ENCODE assay signal across 16 mouse cellular contexts in the genomic region with DNA sequence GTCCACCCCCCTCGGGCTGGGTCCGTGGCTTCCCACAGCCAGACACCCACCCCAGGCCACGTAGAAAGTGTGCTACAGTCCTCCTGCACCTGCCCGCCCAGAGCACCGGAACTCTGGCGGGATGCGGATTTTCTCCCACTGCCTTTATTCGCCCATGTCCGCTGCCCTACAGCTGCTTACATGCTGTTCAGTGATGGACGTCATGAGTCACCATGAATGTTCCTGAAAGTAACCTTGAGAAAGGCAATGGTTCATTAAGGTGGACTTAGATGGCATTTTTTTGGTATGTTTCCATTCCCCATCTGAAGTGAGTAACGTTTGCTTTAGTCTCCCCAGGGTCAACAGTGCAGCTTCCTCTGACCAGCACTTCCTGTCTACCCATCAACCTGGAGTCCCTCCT.
"Had no signal": no experiment of that assay in that cellular context is flagged by ENCODE, and none has a peak within 500 bp of the region (broad histone marks: within the 10 kb centered on the region; RNA-seq: fewer than 3 reads in every experiment).

No protein-coding gene starts in this region.

- H3K27me3 ChIP-seq: kidney, embryonic 15.5 days; liver, embryonic 13.5 days; megakaryocyte, embryonic 14.5 days; midbrain, embryonic 13.5 days had no signal

- H3K4me1 ChIP-seq: liver, embryonic 13.5 days; megakaryocyte, embryonic 14.5 days had no signal

- H3K4me3 ChIP-seq: kidney, embryonic 15.5 days; left cerebral cortex, adult 2 months; liver, embryonic 13.5 days; megakaryocyte, embryonic 14.5 days; midbrain, embryonic 10.5 days; midbrain, embryonic 13.5 days had no signal

- H3K36me3 ChIP-seq: kidney, embryonic 15.5 days; liver, embryonic 13.5 days; midbrain, embryonic 10.5 days; midbrain, embryonic 13.5 days had no signal

- ATAC-seq: midbrain, embryonic 16.5 days had no signal

- H3K4me2 ChIP-seq: kidney, embryonic 15.5 days; liver, embryonic 13.5 days; midbrain, embryonic 13.5 days had no signal

- H3K27ac ChIP-seq: kidney, embryonic 15.5 days; left cerebral cortex, adult 2 months; liver, embryonic 13.5 days; midbrain, embryonic 10.5 days had no signal

- H3K9me3 ChIP-seq: kidney, embryonic 15.5 days; liver, embryonic 13.5 days; midbrain, embryonic 10.5 days; midbrain, embryonic 13.5 days had no signal

- H3K9ac ChIP-seq: kidney, embryonic 15.5 days; liver, embryonic 13.5 days; midbrain, embryonic 13.5 days had no signal

- DNase-seq: kidney, postnatal 10 days; kidney, postnatal 36 days; layer of hippocampus, postnatal 36 days; liver, embryonic 13.5 days; lung, adult 2 months; right cerebral cortex, postnatal 14 days; right cerebral cortex, postnatal 4 days; thymus, adult 2 months; thymus, postnatal 14 days; thymus, postnatal 4 days had no signal
